Mouse (Mus musculus) layer of hippocampus, adult 9-10 months (tissue): Measurements from ENCODE around the gene Bpifa5.
"Not testable (repeated sequence)": the region's sequence is repeated elsewhere in the genome, so short reads cannot be mapped to it uniquely, and the experiment has no call there.

Source experiments
- DNase-seq: peaks from one replicate; pipeline ENCODE4 v3.0.0; 2022; ENCODE audit warnings: low spot score

Bpifa5 gene

DNA sequence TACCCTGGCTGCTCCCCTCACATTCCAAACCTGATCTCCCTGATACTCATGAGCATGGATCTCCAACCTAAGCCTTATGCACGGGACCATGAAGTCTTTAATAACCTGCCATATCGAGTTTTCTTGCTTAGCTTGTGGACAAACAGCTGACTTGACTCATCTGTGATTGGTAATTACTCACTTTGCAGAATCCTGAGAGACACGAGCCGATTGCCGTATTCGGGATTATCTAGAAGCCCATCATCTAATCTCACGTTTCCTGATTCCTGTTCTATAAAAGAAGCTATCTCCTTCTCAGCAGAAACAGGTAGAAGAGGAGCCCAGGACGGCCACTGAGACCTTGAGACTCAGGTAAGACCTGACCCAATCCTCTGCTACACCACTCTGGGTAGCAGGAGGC, at the start of gene Bpifa5:
Gene Bpifa5, plus strand, starts transcription at position 301 of the 400 bp plus-strand sequence.
- no peak for DNase-seq

DNA sequence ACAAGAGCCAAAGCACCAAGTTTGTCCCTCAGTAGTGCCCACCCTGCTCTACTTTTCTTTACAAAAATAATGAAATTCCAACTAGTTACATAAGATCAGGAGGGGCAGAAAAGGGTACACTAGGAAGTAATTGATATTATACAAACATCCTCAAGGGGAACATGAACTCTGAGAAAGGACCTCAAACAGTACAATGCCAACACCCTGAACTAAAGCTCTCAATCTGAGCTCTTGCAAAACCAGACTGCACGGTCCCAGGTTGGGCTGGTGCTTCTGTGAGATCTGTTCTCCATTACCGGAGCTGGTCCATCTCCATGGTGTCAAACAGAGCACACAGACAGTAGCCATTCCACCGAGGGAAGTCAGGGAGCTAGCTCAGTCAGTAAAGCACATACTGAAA, 45.0 kb upstream of the Bpifa5 start:
- no peak for DNase-seq

DNA sequence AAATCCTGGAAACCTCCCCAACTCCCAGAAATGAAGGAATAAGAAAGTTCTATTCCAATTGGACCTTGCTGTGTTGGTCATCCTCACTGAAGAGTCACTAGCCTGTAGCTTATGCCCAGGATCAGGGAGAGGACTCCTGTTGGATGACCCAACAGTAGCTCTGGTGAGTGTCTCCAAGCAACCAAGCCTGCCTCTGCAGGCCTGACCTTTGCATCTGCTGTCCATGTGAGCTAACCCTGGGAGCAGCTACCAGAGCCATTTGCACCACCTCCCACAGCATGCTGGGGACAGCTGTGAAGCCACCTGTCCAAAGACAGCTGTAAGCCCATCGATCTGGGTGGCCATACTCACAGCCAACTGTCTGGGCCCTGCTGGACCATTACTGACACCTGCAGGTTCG, 32.3 kb upstream of the Bpifa5 start, which contains the start of gene Bpifa3:
Gene Bpifa3, plus strand, starts transcription at position 217 of the 400 bp plus-strand sequence.
- no peak for DNase-seq

GRCm38 (mm10) chr2:154142580-154142979, 19.8 kb upstream of the Bpifa5 start, which contains the start of gene Bpifa1:
TSS of gene Bpifa1 (plus strand) at chr2:154142880.
- DNase-seq, result no peak

GRCm38 (mm10) chr2:154143735-154144134, 18.7 kb upstream of the Bpifa5 start:
- no peak for DNase-seq

GRCm38 (mm10) chr2:154147496-154147895, 14.9 kb upstream of the Bpifa5 start:
- no peak for DNase-seq

DNA sequence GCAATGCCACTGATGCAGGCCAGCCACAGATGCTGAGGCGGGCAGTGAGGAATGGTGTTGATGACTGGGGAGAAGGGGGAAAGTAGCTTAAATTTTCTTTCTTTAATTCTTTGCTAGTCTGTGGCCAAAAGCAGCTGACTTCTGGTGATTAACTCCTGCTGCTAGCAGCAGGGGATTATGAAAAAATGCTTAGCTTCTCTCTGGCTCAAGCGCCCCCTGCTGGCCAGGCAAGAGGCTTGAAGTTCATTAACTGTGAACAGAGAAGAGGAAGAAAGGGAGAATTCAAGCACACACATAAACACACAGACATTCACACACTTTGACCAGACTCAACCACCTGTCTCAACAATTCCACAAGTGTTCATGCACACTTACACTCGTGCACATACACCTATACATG, 4.0 kb upstream of the Bpifa5 start:
- DNase-seq, result no peak

GRCm38 (mm10) chr2:154163306-154163705, 899 bp downstream of the Bpifa5 start:
- DNase-seq, result no peak

DNA sequence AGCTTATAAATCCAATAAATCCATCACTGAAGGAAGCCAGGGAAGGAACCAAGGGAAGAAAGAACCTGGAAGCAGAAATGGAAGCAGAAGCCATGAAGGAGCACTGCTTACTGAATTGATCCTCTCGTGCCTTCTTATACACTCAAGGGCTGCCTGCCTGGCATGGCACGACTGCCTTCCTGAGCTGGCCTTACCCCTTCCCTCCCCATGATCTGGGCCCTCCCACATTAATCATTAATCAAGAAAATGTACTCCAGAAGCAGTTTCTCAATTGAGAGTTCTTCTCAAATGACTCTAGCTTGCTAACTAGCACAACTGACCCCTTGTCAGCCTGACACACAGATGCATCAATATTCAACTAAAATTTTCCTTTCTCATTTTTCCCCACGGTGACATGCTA, 6.8 kb downstream of the Bpifa5 start:
- DNase-seq, result no peak

DNA sequence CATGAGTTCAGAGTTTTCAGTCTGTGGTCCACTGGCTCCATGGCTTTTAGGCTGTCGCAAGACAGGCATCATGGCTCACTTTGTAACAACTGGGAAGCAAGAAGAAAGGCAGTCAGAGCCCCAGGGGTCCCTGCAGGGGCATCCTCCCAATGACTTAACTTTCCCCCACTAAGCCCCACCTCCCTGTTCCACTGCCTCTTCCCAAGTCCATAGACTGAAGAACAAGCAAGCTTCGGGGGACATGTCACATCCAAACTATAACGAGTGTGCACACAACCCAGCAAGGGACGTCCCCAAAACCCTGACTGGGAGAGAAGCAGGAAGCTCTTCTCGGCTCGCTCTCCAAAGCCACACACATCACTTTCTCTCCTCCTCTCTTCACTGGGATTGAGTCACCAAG, 9.2 kb downstream of the Bpifa5 start:
- no peak for DNase-seq

DNA sequence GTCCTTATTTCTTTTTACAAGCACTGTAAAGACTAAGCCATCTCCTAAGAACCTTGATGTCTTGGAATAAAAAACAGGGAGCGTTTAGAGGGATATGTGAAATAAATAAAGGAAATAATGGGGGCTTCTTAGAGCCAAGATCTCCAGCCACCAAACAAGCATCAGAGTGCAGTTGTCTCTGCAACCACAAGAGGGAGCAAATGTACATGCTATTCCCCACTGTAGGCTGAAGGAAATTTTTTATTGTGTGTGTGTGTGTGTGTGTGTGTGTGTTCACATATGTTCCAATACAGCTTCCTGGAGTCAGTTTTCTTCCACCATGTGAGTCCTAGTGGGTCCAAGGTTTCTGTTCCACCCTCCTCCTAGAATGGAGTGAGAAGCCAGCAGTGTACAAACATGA, 10.9 kb downstream of the Bpifa5 start:
- DNase-seq, result peak; percentile 31

DNA sequence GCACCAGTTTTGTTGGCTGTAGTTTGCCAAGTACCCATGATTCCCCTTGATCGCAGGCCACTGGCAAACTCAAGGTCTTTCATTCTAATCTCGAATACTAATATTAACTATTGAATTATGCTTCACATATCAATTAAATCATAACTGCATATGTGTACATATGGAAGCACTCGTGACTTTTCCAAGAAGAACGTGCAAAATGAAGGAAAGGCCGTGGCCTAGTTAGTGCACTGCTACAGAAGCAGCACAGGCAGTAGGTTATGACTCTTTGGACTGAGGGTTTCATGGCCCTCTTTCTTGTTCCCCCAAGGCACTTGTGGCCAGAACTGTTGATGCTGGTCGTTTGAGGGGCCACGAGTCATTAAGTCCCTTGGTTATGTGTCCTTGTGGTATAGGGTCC, 19.5 kb downstream of the Bpifa5 start:
- DNase-seq, result not testable (repeated sequence)

- DNase-seq, result not testable (repeated sequence)
These were observed 20.7 kb downstream of the Bpifa5 start for GRCm38 (mm10) chr2:154183061-154183460.

DNA sequence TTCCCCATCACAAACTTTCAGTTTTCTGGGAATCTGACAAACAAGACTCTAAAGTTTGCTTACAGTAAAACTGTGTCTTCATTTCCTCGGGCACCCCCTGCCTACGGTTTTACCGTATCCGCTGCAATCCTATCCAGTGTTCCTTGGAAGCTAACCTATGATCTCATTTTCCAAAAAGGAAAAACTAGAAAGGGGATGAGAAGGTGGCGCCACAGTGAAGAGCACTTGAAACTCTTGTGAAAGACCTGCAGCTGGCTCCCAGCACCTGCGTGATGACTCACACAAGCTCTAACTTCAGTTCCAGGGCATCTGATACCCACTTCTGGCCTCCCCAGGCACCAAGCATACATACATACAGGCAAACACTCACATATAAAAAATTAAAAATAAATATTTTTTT, 22.9 kb downstream of the Bpifa5 start:
- DNase-seq, result no peak

DNA sequence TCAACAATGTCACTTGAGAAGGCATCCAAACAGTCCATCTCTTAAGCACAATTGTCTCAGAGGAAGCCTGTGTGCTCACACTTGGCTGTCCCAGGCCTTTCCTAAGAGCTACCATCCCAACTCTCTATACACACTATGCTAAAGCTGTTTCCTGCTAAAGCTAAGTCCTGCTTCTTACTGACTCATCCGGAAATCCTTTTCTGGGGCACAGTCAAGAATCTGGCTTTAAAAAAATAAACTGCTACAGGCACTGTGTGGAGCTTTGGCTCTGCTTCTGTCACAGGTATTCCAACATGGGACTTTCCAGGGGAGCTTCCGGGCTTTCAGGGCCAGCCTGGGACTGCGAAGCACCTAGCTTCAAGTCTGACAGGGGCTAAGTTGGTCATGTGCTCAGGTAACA, 23.3 kb downstream of the Bpifa5 start:
- no peak for DNase-seq

GRCm38 (mm10) chr2:154187468-154187867, 25.1 kb downstream of the Bpifa5 start:
- no peak for DNase-seq

- DNase-seq, result no peak
These were observed 27.5 kb downstream of the Bpifa5 start for GRCm38 (mm10) chr2:154189877-154190434.

DNA sequence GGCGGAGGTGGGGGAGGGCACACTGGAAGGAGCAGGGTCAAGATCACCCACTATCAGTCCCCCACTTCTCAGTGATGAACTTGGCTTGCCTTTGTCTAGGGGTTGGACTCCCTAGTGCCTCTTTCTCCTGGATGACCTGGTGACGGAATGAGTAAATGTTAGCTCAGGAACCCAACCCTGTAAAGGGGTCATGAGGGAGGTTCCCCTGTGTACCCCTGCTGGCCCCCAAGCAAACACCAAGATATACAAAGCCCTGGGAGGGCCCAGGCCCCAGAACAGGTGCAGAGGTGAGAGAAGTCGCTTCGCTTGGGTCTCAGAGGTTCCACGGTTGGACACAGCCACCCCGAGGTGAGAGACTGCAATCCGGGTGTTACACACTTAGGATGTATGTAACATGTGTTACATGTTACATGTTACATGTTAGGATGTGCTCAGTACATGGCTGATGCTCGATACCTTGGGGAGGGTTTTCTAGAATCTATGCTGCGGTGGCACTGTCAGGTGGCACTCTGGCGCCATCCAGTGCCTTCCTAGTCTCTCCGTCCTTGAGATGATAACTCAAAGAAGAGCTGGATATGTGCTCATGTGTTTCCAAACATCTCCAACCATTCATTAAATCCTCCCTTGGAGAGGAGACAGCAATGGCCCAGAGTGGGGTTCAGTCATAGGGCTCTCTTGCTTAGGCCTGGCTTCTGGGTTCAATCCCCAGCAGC, 28.3 kb downstream of the Bpifa5 start, which contains the start of gene Bpifb1:
Gene Bpifb1, plus strand, starts transcription at position 273 of the 713 bp plus-strand sequence.
- DNase-seq, result no peak

GRCm38 (mm10) chr2:154192141-154192540, 29.7 kb downstream of the Bpifa5 start:
- DNase-seq, result no peak

DNA sequence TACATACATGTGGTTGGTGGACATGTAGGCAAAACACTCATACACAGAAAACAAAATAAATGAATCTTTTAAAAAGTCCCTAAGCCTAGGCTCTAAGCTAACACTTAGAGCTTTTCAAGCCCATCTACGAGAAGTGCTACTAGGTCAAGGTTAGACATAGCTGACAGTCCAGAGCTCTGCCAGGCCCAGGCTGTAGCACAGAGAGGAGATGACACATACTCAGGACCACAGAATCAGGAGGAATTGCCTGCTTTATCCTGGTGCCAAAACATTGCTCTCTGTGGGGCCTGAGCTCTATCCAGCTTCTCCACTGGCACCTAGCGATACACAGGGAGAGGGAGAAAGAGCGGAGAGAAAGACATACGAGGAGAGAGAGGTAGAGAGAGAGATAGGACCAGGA, 30.7 kb downstream of the Bpifa5 start:
- no peak for DNase-seq

DNA sequence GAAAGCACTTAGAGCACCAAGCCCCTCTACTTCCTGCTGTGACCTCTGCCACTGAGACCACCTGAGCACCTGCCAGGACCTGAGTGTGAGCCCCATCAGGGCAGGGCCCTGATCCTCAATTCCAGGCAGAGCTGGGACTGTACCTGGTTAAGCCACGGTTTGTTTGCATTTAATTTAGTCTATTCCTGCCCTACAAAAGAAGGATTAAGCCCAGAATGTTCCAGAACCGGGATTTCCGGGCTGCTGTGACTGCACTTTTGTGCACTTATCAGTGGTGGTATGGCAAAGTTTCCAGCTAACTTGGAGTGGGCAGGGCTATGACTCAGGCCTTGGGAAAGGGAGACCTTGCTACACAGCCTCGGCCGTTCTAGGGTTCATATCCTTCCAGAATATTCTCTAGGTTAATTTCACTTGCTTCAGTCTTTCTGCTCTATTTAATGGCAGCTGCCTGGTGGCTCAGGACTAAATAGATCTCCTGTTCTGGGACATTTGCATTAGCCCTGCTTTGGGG, 31.6 kb downstream of the Bpifa5 start:
- DNase-seq, result no peak

DNA sequence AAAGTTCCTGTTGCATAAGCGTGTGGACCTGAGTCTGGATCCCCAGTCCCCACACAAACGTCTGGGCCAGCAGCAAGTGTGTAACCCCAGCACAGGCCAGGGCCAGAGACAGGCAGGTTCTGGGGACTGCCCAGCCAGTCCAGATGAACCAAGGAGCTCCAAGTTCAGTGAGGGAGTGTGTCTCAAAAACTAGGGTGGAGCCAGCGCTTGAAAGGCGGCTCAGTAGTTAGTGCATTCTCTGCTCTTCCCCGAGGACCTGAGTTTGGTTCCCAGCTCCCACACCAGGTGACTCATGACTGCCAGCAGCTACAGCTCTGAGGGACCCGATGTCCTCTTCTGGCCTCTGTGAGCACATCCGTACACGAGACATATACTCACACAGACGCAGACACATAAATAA, 34.6 kb downstream of the Bpifa5 start:
- DNase-seq, result no peak

DNA sequence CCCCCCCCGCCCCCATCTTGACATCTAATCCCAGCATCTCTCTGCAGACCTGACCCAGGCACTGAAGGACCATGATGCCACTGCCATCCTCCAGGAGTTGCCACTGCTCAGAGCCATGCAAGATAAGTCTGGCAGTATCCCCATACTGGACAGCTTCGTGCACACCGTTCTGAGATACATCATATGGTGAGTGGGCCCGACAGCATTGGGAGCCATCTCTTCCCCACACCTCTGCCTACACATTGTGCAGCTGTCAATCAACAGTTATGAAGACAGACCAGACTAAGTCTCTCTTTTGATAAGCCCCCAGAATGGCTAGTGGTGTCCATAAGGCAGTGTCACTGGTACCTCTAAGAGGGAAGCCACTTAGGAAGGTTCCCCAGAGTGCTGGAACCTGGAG, 42.2 kb downstream of the Bpifa5 start:
- DNase-seq, result no peak

DNA sequence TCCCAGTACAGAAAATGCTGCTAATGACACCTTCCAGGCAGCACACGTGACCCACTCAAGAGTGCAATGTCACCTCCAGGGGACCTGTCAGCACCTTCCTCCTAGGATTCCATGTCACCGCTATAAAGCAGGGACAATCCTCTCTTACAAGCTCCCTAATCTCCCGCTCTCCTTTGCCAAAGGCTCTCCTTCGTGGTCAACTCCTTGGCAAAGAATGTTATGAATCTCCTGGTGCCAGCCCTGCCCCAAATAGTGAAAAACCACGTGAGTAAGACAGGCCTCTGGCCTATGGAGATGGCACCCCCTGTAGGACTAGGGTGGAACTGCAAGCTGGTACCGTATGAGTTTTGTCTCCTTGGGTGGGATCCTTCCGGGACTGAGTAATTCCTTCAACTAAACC, 44.5 kb downstream of the Bpifa5 start:
- no peak for DNase-seq
